In genomic region chr16:46507260-46507943, GRCm38 (mm10) we compare ENCODE assay signal across 16 mouse cellular contexts. TPM values are rescaled to one million over a fixed set of nuclear protein-coding genes. Genes with fewer than 3 reads are reported as not detected.
DNase-seq lines count a peak whose midpoint lies in the region; ATAC-seq and TF ChIP-seq lines count a peak whose summit lies in the region.
"Had no signal": no experiment of that assay in that cellular context is flagged by ENCODE, and none has a peak within 500 bp of the region (broad histone marks: within the 10 kb centered on the region; RNA-seq: fewer than 3 reads in every experiment).

No protein-coding gene starts in this region.

- no peak overlapping the region for H3K4me2 ChIP-seq in stomach, embryonic 14.5 days (replicated peaks; ENCODE audit: low read depth, low read length)
- H3K4me2 ChIP-seq in stomach, postnatal 0 days (replicated peaks; ENCODE audit: low read depth): no peak overlapping the region
- no peak overlapping the region for H3K4me2 ChIP-seq in liver, embryonic 13.5 days
- H3K4me2 ChIP-seq: heart, embryonic 15.5 days; limb, embryonic 13.5 days had no signal

- no peaks in the 10 kb centered on the region for H3K4me1 ChIP-seq in stomach, embryonic 14.5 days (ENCODE audit: control insufficient read depth, insufficient read depth, low read length)
- no peaks in the 10 kb centered on the region for H3K4me1 ChIP-seq in stomach, postnatal 0 days (replicated peaks; ENCODE audit: control insufficient read depth, insufficient read depth)
- H3K4me1 ChIP-seq in liver, embryonic 13.5 days (replicated peaks): no peaks in the 10 kb centered on the region
- H3K4me1 ChIP-seq: heart, embryonic 15.5 days; limb, embryonic 13.5 days had no signal

- H3K9ac ChIP-seq in stomach, embryonic 14.5 days (replicated peaks; ENCODE audit: low read depth, low read length): no peak overlapping the region
- no peak overlapping the region for H3K9ac ChIP-seq in stomach, postnatal 0 days (ENCODE audit: low read length)
- H3K9ac ChIP-seq in liver, embryonic 13.5 days: no peak overlapping the region
- H3K9ac ChIP-seq: heart, embryonic 15.5 days; limb, embryonic 13.5 days had no signal

- no peak for TF ChIP-seq CTCF in stomach, postnatal 0 days (IDR thresholded peaks at IDR 0.05; ENCODE audit: low read depth)

- no peak overlapping the region for H3K27ac ChIP-seq in stomach, embryonic 14.5 days (ENCODE audit: low read length)
- no peak overlapping the region for H3K27ac ChIP-seq in stomach, postnatal 0 days (replicated peaks)
- no peak overlapping the region for H3K27ac ChIP-seq in liver, embryonic 13.5 days
- H3K27ac ChIP-seq: embryonic facial prominence, embryonic 10.5 days; heart, embryonic 15.5 days; limb, embryonic 13.5 days; midbrain, embryonic 10.5 days had no signal

- 44% methylated on average over 3 of the region's 3 CpGs for WGBS in stomach, embryonic 14.5 days
- WGBS in stomach, postnatal 0 days: 51% methylated on average over 3 of the region's 3 CpGs
- WGBS in liver, embryonic 13.5 days (ENCODE audit: insufficient replicate concordance): 32% methylated on average over 3 of the region's 3 CpGs

- DNase-seq in embryo, embryonic 10 days (ENCODE audit: low spot score): peak; percentile 10
- no peak for DNase-seq in embryo, embryonic 11 days
- DNase-seq in stomach, postnatal 0 days (ENCODE audit: low spot score): no peak
- DNase-seq in liver, embryonic 13.5 days: no peak
- no peak for DNase-seq in spleen, postnatal 10 days (ENCODE audit: low spot score in 2 of 2)
- DNase-seq in testis, postnatal 10 days (ENCODE audit: low spot score): no peak
- no peak for DNase-seq in urinary bladder, postnatal 10 days (ENCODE audit: low spot score)
- DNase-seq: cerebellum, adult 18-20 months; thymus, postnatal 25 days had no signal

- no peak overlapping the region for H3K4me3 ChIP-seq in stomach, embryonic 14.5 days (ENCODE audit: low read depth, low read length)
- no peak overlapping the region for H3K4me3 ChIP-seq in stomach, postnatal 0 days (ENCODE audit: low read depth, low read length)
- H3K4me3 ChIP-seq in liver, embryonic 13.5 days (replicated peaks): no peak overlapping the region
- H3K4me3 ChIP-seq: embryonic facial prominence, embryonic 10.5 days; heart, embryonic 15.5 days; limb, embryonic 13.5 days; midbrain, embryonic 10.5 days; myocyte had no signal

- no peaks in the 10 kb centered on the region for H3K36me3 ChIP-seq in stomach, embryonic 14.5 days (ENCODE audit: control insufficient read depth, insufficient read depth, low read length)
- no peaks in the 10 kb centered on the region for H3K36me3 ChIP-seq in stomach, postnatal 0 days (ENCODE audit: control insufficient read depth, insufficient read depth, low read length)
- H3K36me3 ChIP-seq in liver, embryonic 13.5 days: no peaks in the 10 kb centered on the region
- H3K36me3 ChIP-seq: embryonic facial prominence, embryonic 10.5 days; heart, embryonic 15.5 days; limb, embryonic 13.5 days; midbrain, embryonic 10.5 days had no signal

- no peak for TF ChIP-seq EP300 in stomach, postnatal 0 days (optimal IDR thresholded peaks at IDR 0.05)

- peak; percentile 42; the same call in 1 of the 2 replicates for ATAC-seq in stomach, embryonic 14.5 days (ENCODE audit: insufficient number of reproducible peaks, insufficient read depth, low FRiP score, low read depth)
- ATAC-seq in stomach, postnatal 0 days (ENCODE audit: low FRiP score, low TSS enrichment): no peak
- ATAC-seq in liver, embryonic 13.5 days (ENCODE audit: low read depth): peak; percentile 43; the same call in 1 of the 2 replicates
- ATAC-seq: Patski had no signal

- no peaks in the 10 kb centered on the region for H3K27me3 ChIP-seq in stomach, embryonic 14.5 days (ENCODE audit: control insufficient read depth, insufficient read depth, low read length)
- no peaks in the 10 kb centered on the region for H3K27me3 ChIP-seq in stomach, postnatal 0 days (ENCODE audit: control insufficient read depth, insufficient read depth, low read length)
- H3K27me3 ChIP-seq in liver, embryonic 13.5 days: no peaks in the 10 kb centered on the region
- H3K27me3 ChIP-seq: heart, embryonic 15.5 days; limb, embryonic 13.5 days had no signal

- H3K9me3 ChIP-seq in stomach, embryonic 14.5 days (ENCODE audit: control insufficient read depth, low read depth, low read length): no peaks in the 10 kb centered on the region
- H3K9me3 ChIP-seq in stomach, postnatal 0 days (ENCODE audit: control insufficient read depth, low read length): no peaks in the 10 kb centered on the region
- no peaks in the 10 kb centered on the region for H3K9me3 ChIP-seq in liver, embryonic 13.5 days (replicated peaks)
- H3K9me3 ChIP-seq: embryonic facial prominence, embryonic 10.5 days; heart, embryonic 15.5 days; limb, embryonic 13.5 days; midbrain, embryonic 10.5 days had no signal

RNA-seq across cellular contexts. Expression of gene Nectin3, which starts 9.1 kb away (rescaled TPM):
- polyA plus RNA-seq in stomach, embryonic 14.5 days (2014; fragmentation: Nextera tagmentation; extraction: Ambion mirVana): 16.0 and 18.3 TPM in 2 replicates
- polyA plus RNA-seq in stomach, postnatal 0 days (2015; fragmentation: Nextera tagmentation; extraction: Ambion mirVana): 10.9 and 11.5 TPM in 2 replicates
- polyA plus RNA-seq in liver, embryonic 13.5 days (2015; fragmentation: Nextera tagmentation; extraction: Ambion mirVana): 4.3 and 4.7 TPM in 2 replicates
